Mouse (Mus musculus) midbrain, embryonic 11.5 days (tissue): ENCODE measurements around the gene Coro1a. TPM values are rescaled to one million over a fixed set of nuclear protein-coding genes. Genes with fewer than 3 reads are reported as not detected.

Experiments
- ATAC-seq: fragments of 200-750 bp; cut with Nextera tagmentation; 2 replicates; pipeline ENCODE4 v1.8.0; 2017; ENCODE audit warnings: moderate TSS enrichment, moderate library complexity; ENCODE audit not compliant: low FRiP score
- DNase-seq: peaks from one replicate; pipeline ENCODE4 v3.0.0; 2015; ENCODE audit warnings: low spot score; ENCODE audit errors: missing footprints
- H3K27ac ChIP-seq: fragments of 300-500 bp; sonication (generic); 2 replicates; pipeline ENCODE4 v1.5.1; 2014; ENCODE audit warnings: low read depth, low read length
- H3K27me3 ChIP-seq: fragments of 300-500 bp; sonication (generic); 2 replicates; pipeline ENCODE4 v1.6.1; 2014; ENCODE audit warnings: mild to moderate bottlenecking, low read length, moderate library complexity, mixed read lengths; ENCODE audit not compliant: control insufficient read depth, insufficient read depth
- H3K36me3 ChIP-seq: fragments of 300-500 bp; sonication (generic); 2 replicates; pipeline ENCODE4 v1.6.1; 2014; ENCODE audit warnings: mild to moderate bottlenecking, low read length, moderate library complexity, mixed read lengths; ENCODE audit not compliant: control insufficient read depth, insufficient read depth
- H3K4me1 ChIP-seq: fragments of 300-500 bp; sonication (generic); 2 replicates; pipeline ENCODE4 v1.6.1; 2014; ENCODE audit warnings: low read length; ENCODE audit not compliant: control insufficient read depth, insufficient read depth
- H3K4me2 ChIP-seq: fragments of 300-500 bp; sonication (generic); 2 replicates; pipeline ENCODE4 v1.6.1; 2014; ENCODE audit warnings: mild to moderate bottlenecking, moderate library complexity
- H3K4me3 ChIP-seq: fragments of 300-500 bp; sonication (generic); 2 replicates; pipeline ENCODE4 v1.5.1; 2014; ENCODE audit warnings: low read depth, low read length
- H3K9ac ChIP-seq: fragments of 300-500 bp; sonication (generic); 2 replicates; pipeline ENCODE4 v1.6.1; 2014; ENCODE audit warnings: low read length
- H3K9me3 ChIP-seq: fragments of 300-500 bp; sonication (generic); 2 replicates; pipeline ENCODE4 v1.6.1; 2016; ENCODE audit warnings: low read length; ENCODE audit not compliant: control insufficient read depth
- WGBS: fragments of 180-500 bp; shearing (Covaris S2); extraction: QIAGEN DNeasy Blood & Tissue Kit; methylation state at CpG from one replicate; pipeline ENCODE4 v1.1.7; 2014; 5-methylcytosine and 5-hydroxymethylcytosine counted together
- polyA plus RNA-seq: library from polyadenylated mRNA; unstranded; fragments of >200 nt; fragmentation: Nextera tagmentation; extraction: Ambion mirVana; gene quantifications from 2 replicates; pipeline ENCODE4 v1.2.1, GENCODE M21; 2014

The Coro1a gene
- polyA plus RNA-seq, 1 experiment from 2014 or later: 46.2 TPM

GRCm38 (mm10) chr7:126665269-126665668, 42.3 kb downstream of the Coro1a start:
- DNase-seq (no peak), ATAC-seq (no peak)
- H3K9me3 ChIP-seq: no peaks in the 10 kb centered on the region
- peaks cover 3% of the 10 kb centered on the region; the same call in 1 of the 2 replicates for H3K36me3 ChIP-seq
- 96% methylated on average over 3 of the region's 3 CpGs for whole genome bisulfite sequencing
- H3K4me1 ChIP-seq: no peaks in the 10 kb centered on the region
- H3K4me2 ChIP-seq: no peak overlapping the region
- H3K27me3 ChIP-seq: no peaks in the 10 kb centered on the region
- no peak overlapping the region for H3K9ac ChIP-seq
- no peak overlapping the region for H3K4me3 ChIP-seq
- H3K27ac ChIP-seq: no peak overlapping the region

DNA sequence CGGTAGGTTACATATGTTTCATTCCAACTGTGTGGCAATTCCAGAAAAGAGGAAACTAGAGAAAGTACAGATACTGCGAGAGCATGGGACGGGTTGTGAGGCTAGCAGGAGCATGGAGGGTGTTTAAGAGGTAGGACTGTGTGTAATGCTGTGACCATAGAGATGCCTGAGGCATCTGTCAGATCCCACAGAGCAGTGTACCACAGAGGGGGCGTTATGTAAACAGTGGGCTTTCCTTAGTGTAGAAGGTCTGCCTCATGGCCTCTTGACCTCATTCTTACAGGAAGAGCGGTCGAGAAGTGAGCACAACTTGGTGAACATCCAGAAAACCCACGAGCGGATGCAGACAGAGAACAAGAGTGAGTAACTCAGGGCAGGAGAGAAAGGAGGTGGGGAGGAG, 43.9 kb downstream of the Coro1a start:
- Histone ChIP-seq H3K9me3 (no peaks in the 10 kb centered on the region), H3K36me3 (peaks cover 3% of the 10 kb centered on the region; the same call in 1 of the 2 replicates), H3K27ac (no peak overlapping the region), H3K9ac (no peak overlapping the region), H3K4me2 (no peak overlapping the region), H3K4me1 (no peaks in the 10 kb centered on the region), H3K4me3 (no peak overlapping the region), H3K27me3 (no peaks in the 10 kb centered on the region)
- DNase-seq (no peak), ATAC-seq (no peak)
- 82% methylated on average over 8 of the region's 8 CpGs for WGBS

DNA sequence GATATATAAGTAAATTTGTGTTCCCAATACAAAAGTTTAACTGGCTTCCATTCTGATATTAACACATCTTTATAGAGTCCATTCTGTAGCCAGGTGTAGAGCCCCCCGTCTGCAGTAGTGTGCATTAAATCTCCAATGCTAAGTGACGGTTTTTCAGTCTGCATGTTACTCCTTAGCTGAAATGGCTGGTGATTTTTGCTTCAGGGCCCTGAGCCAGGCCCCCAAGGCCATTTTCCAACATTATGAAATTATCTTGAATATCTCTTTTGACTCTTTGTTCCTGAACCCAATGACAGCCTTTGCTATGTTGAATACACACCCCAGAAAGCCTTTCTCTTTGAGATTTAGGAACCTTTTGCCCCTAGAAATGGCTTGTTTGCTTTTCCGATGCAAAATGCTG, 47.8 kb downstream of the Coro1a start:
- ATAC-seq (no peak), DNase-seq (no peak)
- Histone ChIP-seq H3K4me2 (no peak overlapping the region), H3K27ac (no peak overlapping the region), H3K9me3 (no peaks in the 10 kb centered on the region), H3K4me1 (no peaks in the 10 kb centered on the region), H3K36me3 (peaks cover under 1% of the 10 kb centered on the region; the same call in 1 of the 2 replicates), H3K9ac (no peak overlapping the region), H3K27me3 (no peaks in the 10 kb centered on the region), H3K4me3 (no peak overlapping the region)
- WGBS: 87% methylated on average over 3 of the region's 3 CpGs

GRCm38 (mm10) chr7:126657522-126657921, 50.1 kb downstream of the Coro1a start:
- no peak overlapping the region for H3K9ac ChIP-seq
- no peak overlapping the region for H3K4me3 ChIP-seq
- DNase-seq (no peak), ATAC-seq (no peak)
- no peaks in the 10 kb centered on the region for H3K27me3 ChIP-seq
- no peaks in the 10 kb centered on the region for H3K9me3 ChIP-seq
- WGBS: 97% methylated on average over 1 of the region's 1 CpGs
- H3K4me2 ChIP-seq: no peak overlapping the region
- no peaks in the 10 kb centered on the region for H3K36me3 ChIP-seq
- no peaks in the 10 kb centered on the region for H3K4me1 ChIP-seq
- H3K27ac ChIP-seq: no peak overlapping the region

GRCm38 (mm10) chr7:126655695-126656094, 51.9 kb downstream of the Coro1a start:
- Histone ChIP-seq H3K4me2 (no peak overlapping the region), H3K9ac (no peak overlapping the region), H3K9me3 (no peaks in the 10 kb centered on the region), H3K27ac (no peak overlapping the region), H3K4me1 (no peaks in the 10 kb centered on the region), H3K4me3 (no peak overlapping the region), H3K36me3 (no peaks in the 10 kb centered on the region), H3K27me3 (no peaks in the 10 kb centered on the region)
- no peak for DNase-seq
- no peak for ATAC-seq
- 89% methylated on average over 3 of the region's 3 CpGs for WGBS

DNA sequence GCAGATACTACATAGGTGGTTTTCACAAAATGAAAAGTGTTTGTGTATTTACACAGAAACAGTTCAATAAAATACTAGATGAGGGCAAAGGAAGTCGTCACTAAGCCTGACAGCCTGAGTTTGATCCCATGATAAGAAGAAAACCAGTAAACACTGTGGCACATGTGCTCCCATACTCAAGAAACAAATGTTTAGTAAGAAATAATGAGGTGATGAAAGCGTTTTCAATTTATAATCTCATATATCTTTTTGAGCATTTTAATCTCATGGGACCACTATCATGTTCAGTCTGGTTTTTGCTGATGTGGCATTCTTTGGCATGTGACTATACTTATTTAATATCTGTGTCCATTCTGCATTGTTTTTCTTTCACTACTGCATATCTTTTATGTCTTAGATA, 53.6 kb downstream of the Coro1a start:
- Histone ChIP-seq H3K4me1 (peaks cover 3% of the 10 kb centered on the region; the same call in 1 of the 2 replicates), H3K4me3 (no peak overlapping the region), H3K4me2 (no peak overlapping the region), H3K9ac (no peak overlapping the region), H3K27ac (no peak overlapping the region), H3K9me3 (no peaks in the 10 kb centered on the region), H3K27me3 (no peaks in the 10 kb centered on the region), H3K36me3 (no peaks in the 10 kb centered on the region)
- DNase-seq (no peak), ATAC-seq (no peak)
- 90% methylated on average over 2 of the region's 2 CpGs for WGBS

DNA sequence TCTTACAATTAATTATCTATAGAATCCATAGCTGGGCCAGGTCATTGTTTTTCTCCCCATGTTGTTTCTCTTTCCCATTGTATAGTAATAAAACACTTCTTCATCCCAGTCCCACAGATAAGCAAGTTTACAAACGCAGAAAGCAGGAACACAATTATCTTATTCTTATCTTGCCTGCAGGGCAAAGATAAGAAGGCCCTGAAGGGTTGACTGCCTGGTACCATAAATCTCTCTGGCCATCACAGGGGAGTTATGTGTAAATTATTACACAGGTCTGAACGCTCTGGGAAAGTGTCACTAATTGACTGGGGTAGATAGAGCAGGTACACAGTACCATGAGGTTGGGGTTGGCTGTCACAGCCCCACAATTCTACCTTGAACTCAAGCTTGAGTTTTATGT, 56.7 kb downstream of the Coro1a start:
- Histone ChIP-seq H3K27ac (no peak overlapping the region), H3K4me2 (no peak overlapping the region), H3K9ac (no peak overlapping the region), H3K36me3 (no peaks in the 10 kb centered on the region), H3K4me3 (no peak overlapping the region), H3K9me3 (no peaks in the 10 kb centered on the region), H3K4me1 (peaks cover 3% of the 10 kb centered on the region; the same call in 1 of the 2 replicates), H3K27me3 (no peaks in the 10 kb centered on the region)
- DNase-seq: no peak
- no peak for ATAC-seq
- WGBS: 88% methylated on average over 2 of the region's 2 CpGs

Other genes starting within 250 kb of the Coro1a start
- 0.29 and 0.38 TPM in 2 replicates for gene Atp2a1, start 244.7 kb downstream of the Coro1a start, polyA plus RNA-seq
- 38.1 and 44.6 TPM in 2 replicates for gene Sh2b1, start 232.4 kb downstream of the Coro1a start, polyA plus RNA-seq
- 133 and 146 TPM in 2 replicates for gene Tufm, start 220.4 kb downstream of the Coro1a start, polyA plus RNA-seq
- gene Atxn2l, start 204.3 kb downstream of the Coro1a start, polyA plus RNA-seq: 52.7 and 58.6 TPM in 2 replicates
- gene Eif3c, start 141.4 kb downstream of the Coro1a start, polyA plus RNA-seq: 189 and 198 TPM in 2 replicates
- 0.46 and 0.57 TPM in 2 replicates for gene Apobr, start 122.8 kb downstream of the Coro1a start, polyA plus RNA-seq
- 22.4 and 23.4 TPM in 2 replicates for gene Cln3, start 122.0 kb downstream of the Coro1a start, polyA plus RNA-seq
- gene Il27, start 112.8 kb downstream of the Coro1a start, polyA plus RNA-seq: not detected in 2 replicates
- gene Nupr1, start 76.9 kb downstream of the Coro1a start, polyA plus RNA-seq: 2.8 and 3.4 TPM in 2 replicates
- 44.4 and 49.4 TPM in 2 replicates for gene Sgf29, start 58.5 kb downstream of the Coro1a start, polyA plus RNA-seq
- 0.10 and 0.69 TPM in 2 replicates for gene Sult1a1, start 31.4 kb downstream of the Coro1a start, polyA plus RNA-seq
- 158 and 180 TPM in 2 replicates for gene Bola2, start 12.4 kb downstream of the Coro1a start, polyA plus RNA-seq
- gene Slx1b, start 12.0 kb downstream of the Coro1a start, polyA plus RNA-seq: 10.2 and 10.3 TPM in 2 replicates
- gene Mapk3, start 51.8 kb upstream of the Coro1a start, polyA plus RNA-seq: 41.0 and 45.2 TPM in 2 replicates
- 0.57 and 0.86 TPM in 2 replicates for gene Gdpd3, start 58.5 kb upstream of the Coro1a start, polyA plus RNA-seq
- gene Ypel3, start 69.2 kb upstream of the Coro1a start, polyA plus RNA-seq: 87.8 and 91.5 TPM in 2 replicates
- gene Tbx6, start 73.7 kb upstream of the Coro1a start, polyA plus RNA-seq: 0.20 and 0.43 TPM in 2 replicates
- 335 and 336 TPM in 2 replicates for gene Ppp4c, start 84.7 kb upstream of the Coro1a start, polyA plus RNA-seq
- 10.5 and 11.1 TPM in 2 replicates for gene Fam57b, start 89.9 kb upstream of the Coro1a start, polyA plus RNA-seq
- gene 4930451I11Rik, start 123.9 kb upstream of the Coro1a start, polyA plus RNA-seq: not detected in 2 replicates
- gene Doc2a, start 139.6 kb upstream of the Coro1a start, polyA plus RNA-seq: 4.1 and 4.8 TPM in 2 replicates
- 23.8 and 28.4 TPM in 2 replicates for gene Hirip3, start 154.2 kb upstream of the Coro1a start, polyA plus RNA-seq
- 92.6 and 99.7 TPM in 2 replicates for gene Ino80e, start 154.6 kb upstream of the Coro1a start, polyA plus RNA-seq
- 25.7 and 27.2 TPM in 2 replicates for gene Taok2, start 176.9 kb upstream of the Coro1a start, polyA plus RNA-seq
- 25.6 and 26.5 TPM in 2 replicates for gene Tmem219, start 215.1 kb upstream of the Coro1a start, polyA plus RNA-seq
- gene Kctd13, start 221.1 kb upstream of the Coro1a start, polyA plus RNA-seq: 26.5 and 26.8 TPM in 2 replicates
- gene Asphd1, start 241.8 kb upstream of the Coro1a start, polyA plus RNA-seq: 1.2 and 1.5 TPM in 2 replicates
- gene Sez6l2, start 242.8 kb upstream of the Coro1a start, polyA plus RNA-seq: 7.8 and 9.9 TPM in 2 replicates